ENCODE assay signal across 8 mouse cellular contexts in the genomic region with DNA sequence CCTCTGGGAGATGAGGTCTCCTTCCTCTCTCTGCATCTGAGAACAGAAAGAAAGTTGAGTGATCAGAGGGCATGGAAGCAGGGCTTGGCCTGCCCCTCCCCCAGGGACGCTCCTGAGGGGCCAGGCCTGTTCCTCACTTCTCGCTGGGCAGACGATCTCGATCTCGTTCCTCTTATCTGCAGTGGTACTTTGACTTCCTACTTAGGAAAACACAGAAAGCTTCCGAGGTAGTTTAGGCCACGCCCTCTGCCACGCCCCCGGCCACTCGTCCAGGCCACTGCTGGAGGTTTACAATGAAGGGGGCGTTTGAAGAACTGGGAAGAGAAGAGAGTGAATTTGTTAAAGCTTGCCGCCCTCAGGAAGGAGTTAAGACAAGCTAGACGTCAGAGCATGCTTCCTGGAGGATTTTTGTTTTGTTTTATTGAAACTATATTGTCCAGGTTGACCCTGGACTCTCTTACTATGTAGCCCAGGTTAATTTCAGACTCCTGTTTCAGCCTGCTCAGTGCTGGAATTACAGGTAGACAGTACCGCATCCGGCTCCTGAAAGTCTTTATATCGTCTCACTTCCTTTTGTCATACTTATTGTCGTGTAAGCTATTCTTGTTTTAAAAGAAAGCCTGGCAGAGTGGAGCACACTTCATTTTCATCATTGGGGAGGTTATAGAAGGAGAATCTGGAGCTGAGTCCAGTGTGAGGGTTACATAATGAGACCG. TPM values are rescaled to one million over a fixed set of nuclear protein-coding genes. Genes with fewer than 3 reads are reported as not detected.
DNase-seq lines count a peak whose midpoint lies in the region; ATAC-seq lines count a peak whose summit lies in the region.

No protein-coding gene starts in this region.

- peak overlapping the region; percentile 54 for H3K4me2 ChIP-seq in embryonic facial prominence, embryonic 13.5 days

- peaks cover 31% of the 10 kb centered on the region for H3K4me1 ChIP-seq in embryonic facial prominence, embryonic 13.5 days

- no peaks in the 10 kb centered on the region for H3K27me3 ChIP-seq in embryonic facial prominence, embryonic 13.5 days

- ATAC-seq in embryonic facial prominence, embryonic 13.5 days (ENCODE audit: insufficient number of reproducible peaks, insufficient read depth, low FRiP score, low TSS enrichment, low read depth) = no peak
- ATAC-seq in megakaryocyte-erythroid progenitor cell, adult 5-6 weeks (replicated peaks; ENCODE audit: low FRiP score, low TSS enrichment, poor library complexity, severe bottlenecking) = peak; percentile 77

- H3K4me3 ChIP-seq in embryonic facial prominence, embryonic 13.5 days = peak overlapping the region; percentile 22

- peak; percentile 43 to 59 for DNase-seq in right cerebral cortex, postnatal 10 days (ENCODE audit: low spot score in 2 of 2)
- DNase-seq in right cerebral cortex, adult 18-20 months = no peak
- DNase-seq in heart, postnatal 10 days = peak; percentile 46 to 51
- peak; percentile 79 to 82 for DNase-seq in kidney, postnatal 4 days
- DNase-seq in spleen, postnatal 36 days (ENCODE audit: low spot score in 2 of 2) = peak; percentile 61 to 75
- no peak for DNase-seq in frontal cortex, postnatal 10 days (ENCODE audit: low spot score in 2 of 2)

- WGBS in embryonic facial prominence, embryonic 13.5 days = 16% methylated on average over 18 of the region's 18 CpGs

- intact Hi-C loops in heart, postnatal 10 days (cut with DNase I) = loop anchor here (10.0 kb wide), 1 partner anchor 1286 kb away; no protein-coding TSS in a partner anchor

- H3K36me3 ChIP-seq in embryonic facial prominence, embryonic 13.5 days = no peaks in the 10 kb centered on the region

- no peaks in the 10 kb centered on the region for H3K9me3 ChIP-seq in embryonic facial prominence, embryonic 13.5 days

- H3K27ac ChIP-seq in embryonic facial prominence, embryonic 13.5 days = no peak overlapping the region

- peak overlapping the region; percentile 54; the same call in 1 of the 2 replicates for H3K9ac ChIP-seq in embryonic facial prominence, embryonic 13.5 days

RNA-seq across cellular contexts. Expression of gene A130010J15Rik, which starts 7.4 kb away (rescaled TPM):
- polyA plus RNA-seq in embryonic facial prominence, embryonic 13.5 days (2015; fragmentation: Nextera tagmentation; extraction: Ambion mirVana) = 18.9 and 19.2 TPM in 2 replicates
- 1 to 10 TPM; 5.5 to 6.1 TPM for total RNA-seq in heart, postnatal 10 days (2021)
- 6.6 and 6.9 TPM in 2 replicates for total RNA-seq in megakaryocyte-erythroid progenitor cell, adult 5-6 weeks (2014; fragmentation: Nextera tagmentation)
- 12.0 and 13.1 TPM in 2 replicates for total RNA-seq in megakaryocyte-erythroid progenitor cell, adult 5-6 weeks (2017)

RNA-seq across cellular contexts. Expression of gene Irf6, which starts 7.6 kb away (rescaled TPM):
- polyA plus RNA-seq in embryonic facial prominence, embryonic 13.5 days (2015; fragmentation: Nextera tagmentation; extraction: Ambion mirVana) = 33.4 and 37.7 TPM in 2 replicates
- 1 to 10 TPM; 4.1 to 4.6 TPM for total RNA-seq in heart, postnatal 10 days (2021)
- 1.0 TPM in 1 of 2 replicates, not detected in the other for total RNA-seq in megakaryocyte-erythroid progenitor cell, adult 5-6 weeks (2014; fragmentation: Nextera tagmentation)
- 0.19 and 0.50 TPM in 2 replicates for total RNA-seq in megakaryocyte-erythroid progenitor cell, adult 5-6 weeks (2017)

RNA-seq across cellular contexts. Expression of gene Diexf, which starts 30.4 kb away (rescaled TPM):
- polyA plus RNA-seq in embryonic facial prominence, embryonic 13.5 days (2015; fragmentation: Nextera tagmentation; extraction: Ambion mirVana) = 9.7 and 13.5 TPM in 2 replicates
- 10 to 100 TPM in 1 of 2 experiments, 1 to 10 TPM in 1; 7.0 to 10.8 TPM for total RNA-seq in heart, postnatal 10 days (2021)
- total RNA-seq in megakaryocyte-erythroid progenitor cell, adult 5-6 weeks (2014; fragmentation: Nextera tagmentation) = 20.6 and 27.2 TPM in 2 replicates
- 15.5 and 39.4 TPM in 2 replicates for total RNA-seq in megakaryocyte-erythroid progenitor cell, adult 5-6 weeks (2017)

RNA-seq across cellular contexts. Expression of gene Traf3ip3, which starts 41.0 kb away (rescaled TPM):
- 3.4 and 4.7 TPM in 2 replicates for polyA plus RNA-seq in embryonic facial prominence, embryonic 13.5 days (2015; fragmentation: Nextera tagmentation; extraction: Ambion mirVana)
- 1 to 10 TPM; 1.6 to 2.6 TPM for total RNA-seq in heart, postnatal 10 days (2021)
- 16.3 and 37.9 TPM in 2 replicates for total RNA-seq in megakaryocyte-erythroid progenitor cell, adult 5-6 weeks (2014; fragmentation: Nextera tagmentation)
- total RNA-seq in megakaryocyte-erythroid progenitor cell, adult 5-6 weeks (2017) = 2.8 and 12.9 TPM in 2 replicates

RNA-seq across cellular contexts. Expression of gene Lamb3, which starts 47.0 kb away (rescaled TPM):
- 6.7 and 9.4 TPM in 2 replicates for polyA plus RNA-seq in embryonic facial prominence, embryonic 13.5 days (2015; fragmentation: Nextera tagmentation; extraction: Ambion mirVana)
- total RNA-seq in heart, postnatal 10 days (2021) = 10 to 100 TPM in 1 of 2 experiments, 1 to 10 TPM in 1; 9.0 to 12.2 TPM
- 0.42 TPM in 1 of 2 replicates, not detected in the other for total RNA-seq in megakaryocyte-erythroid progenitor cell, adult 5-6 weeks (2014; fragmentation: Nextera tagmentation)
- total RNA-seq in megakaryocyte-erythroid progenitor cell, adult 5-6 weeks (2017) = not detected in 2 replicates

Comparison
In these comparisons a context has a peak if more than half of its experiments do, and no peak if none do; other contexts are left out.
1. DNase-seq: peak in right cerebral cortex, postnatal 10 days (2 of 2), heart, postnatal 10 days (2 of 2), kidney, postnatal 4 days (2 of 2) and spleen, postnatal 36 days (2 of 2); none in right cerebral cortex, adult 18-20 months (single experiment) and frontal cortex, postnatal 10 days (0 of 2).